ENCODE assay signal across 24 mouse cellular contexts in the genomic region with DNA sequence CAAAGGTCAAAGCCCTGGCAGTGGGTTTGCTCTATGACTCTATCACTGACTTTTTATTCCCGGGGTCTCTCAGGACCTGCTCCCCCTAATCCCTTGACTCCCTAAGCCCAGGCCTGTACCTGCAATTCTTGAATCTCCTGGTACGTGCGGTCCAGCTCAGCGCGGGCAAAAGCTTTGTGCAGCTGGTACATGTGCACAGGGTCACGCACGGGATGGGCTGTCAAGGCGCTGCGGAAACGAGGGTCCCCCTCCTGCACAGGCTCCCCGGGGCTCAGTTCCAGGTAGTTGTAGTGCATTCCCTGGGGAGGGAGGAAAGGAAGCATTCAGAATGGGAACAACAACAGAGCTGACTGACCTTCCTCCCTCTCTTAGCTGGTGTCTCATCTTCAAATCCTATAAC. TPM values are rescaled to one million over a fixed set of nuclear protein-coding genes. Genes with fewer than 3 reads are reported as not detected.
"Had no signal": no experiment of that assay in that cellular context is flagged by ENCODE, and none has a peak within 500 bp of the region (broad histone marks: within the 10 kb centered on the region; RNA-seq: fewer than 3 reads in every experiment).

No protein-coding gene starts in this region.

- H3K4me3 ChIP-seq: intestine, embryonic 15.5 days had no signal

- H3K9ac ChIP-seq: heart, embryonic 12.5 days; hindbrain, embryonic 14.5 days; intestine, embryonic 15.5 days; limb, embryonic 12.5 days had no signal

- H3K27ac ChIP-seq: gastrocnemius, adult 2 months; heart, embryonic 10.5 days; hindbrain, embryonic 14.5 days; intestine, embryonic 15.5 days; left cerebral cortex, adult 2 months; limb, embryonic 10.5 days; limb, embryonic 12.5 days had no signal

- DNase-seq: gastrocnemius, adult 2 months; heart, adult 18-20 months; kidney, adult 18-20 months; kidney, adult 8-10 months; kidney, postnatal 10 days; kidney, postnatal 25 days; kidney, postnatal 4 days; liver had no signal

- H3K9me3 ChIP-seq: heart, embryonic 10.5 days; heart, embryonic 12.5 days; intestine, embryonic 15.5 days; limb, embryonic 10.5 days; limb, embryonic 12.5 days had no signal

- ATAC-seq: hindbrain, embryonic 16.5 days; intestine, embryonic 15.5 days had no signal

RNA-seq across cellular contexts. Expression of a gene that starts 2.9 kb away (rescaled TPM):
- total RNA-seq: gastrocnemius, adult 2 months; granulocyte monocyte progenitor cell, adult 5-6 weeks had no signal

RNA-seq across cellular contexts. Expression of a gene that starts 26.2 kb away (rescaled TPM):
- total RNA-seq: gastrocnemius, adult 2 months; gastrocnemius, postnatal 10 days; gastrocnemius, postnatal 25 days; granulocyte monocyte progenitor cell, adult 5-6 weeks; heart, adult 18-20 months; heart, adult 8-10 months; heart, postnatal 10 days; heart, postnatal 25 days; heart, postnatal 4 days had no signal
- polyA plus RNA-seq: inflammation-experienced regulatory T-cells, adult 6 months had no signal

RNA-seq across cellular contexts. Expression of a gene that starts 29.8 kb away (rescaled TPM):
- total RNA-seq: granulocyte monocyte progenitor cell, adult 5-6 weeks had no signal
- polyA plus RNA-seq: inflammation-experienced regulatory T-cells, adult 6 months had no signal

RNA-seq across cellular contexts. Expression of a gene that starts 30.4 kb away (rescaled TPM):
- total RNA-seq: granulocyte monocyte progenitor cell, adult 5-6 weeks had no signal
- polyA plus RNA-seq: inflammation-experienced regulatory T-cells, adult 6 months had no signal
